Mouse (Mus musculus) layer of hippocampus, postnatal 25 days (tissue): ENCODE measurements around the gene Ppif. TPM values are rescaled to one million over a fixed set of nuclear protein-coding genes. Genes with fewer than 3 reads are reported as not detected.

Experiments
- DNase-seq, 2 experiments: peaks; one replicate each; pipeline ENCODE4 v3.0.0; 2022; ENCODE audit warnings: mixed read lengths in 2 of 2, low spot score in 1 of 2; ENCODE audit errors: extremely low spot score in 1 of 2
- total RNA-seq, 2 experiments: library from RNA; stranded (reverse); gene quantifications; 2 replicates each; pipeline ENCODE4 v1.2.3; 2021

Ppif gene
- 10 to 100 TPM; 26.0 to 27.7 TPM for total RNA-seq

GRCm38 (mm10) chr14:25693888-25694568, at the start of gene Ppif:
Gene Ppif, plus strand, starts transcription at chr14:25694154.
- peak; percentile 98 to 99 for DNase-seq

GRCm38 (mm10) chr14:25645717-25646116, 48.2 kb upstream of the Ppif start:
- DNase-seq, result no peak

- peak; percentile 35 to 57 for DNase-seq
Observed at GRCm38 (mm10) chr14:25646161-25646621, 47.8 kb upstream of the Ppif start.

GRCm38 (mm10) chr14:25651131-25651530, 42.8 kb upstream of the Ppif start:
- no peak for DNase-seq

- DNase-seq, result no peak
Observed at GRCm38 (mm10) chr14:25651905-25652304, 42.0 kb upstream of the Ppif start.

- no peak for DNase-seq
Observed at GRCm38 (mm10) chr14:25654401-25655197, 39.4 kb upstream of the Ppif start.

- no peak for DNase-seq
Observed at GRCm38 (mm10) chr14:25660661-25661060, 33.3 kb upstream of the Ppif start.

GRCm38 (mm10) chr14:25661185-25661920, 32.6 kb upstream of the Ppif start:
- no peak for DNase-seq

- no peak for DNase-seq
Observed at GRCm38 (mm10) chr14:25663649-25664309, 30.2 kb upstream of the Ppif start.

- no peak for DNase-seq
Observed at GRCm38 (mm10) chr14:25664310-25664695, 29.7 kb upstream of the Ppif start.

- peak; percentile 42 to 44 for DNase-seq
Observed at GRCm38 (mm10) chr14:25665314-25665970, 28.5 kb upstream of the Ppif start.

GRCm38 (mm10) chr14:25666668-25667376, 27.1 kb upstream of the Ppif start:
- DNase-seq, result no peak

GRCm38 (mm10) chr14:25667587-25667986, 26.4 kb upstream of the Ppif start:
- no peak for DNase-seq

GRCm38 (mm10) chr14:25679625-25680024, 14.3 kb upstream of the Ppif start:
- no peak for DNase-seq

GRCm38 (mm10) chr14:25682020-25682419, 11.9 kb upstream of the Ppif start:
- DNase-seq, result no peak

- no peak for DNase-seq
Observed at GRCm38 (mm10) chr14:25686216-25686945, 7.6 kb upstream of the Ppif start.

GRCm38 (mm10) chr14:25686983-25687901, 6.7 kb upstream of the Ppif start:
- DNase-seq, result no peak
